Mouse (Mus musculus) A20 (cell line): Measurements from ENCODE around the gene Calm1.
A peak's percentile ranks its signal among the peaks of the same experiment; 100 is the strongest.
"Not testable (repeated sequence)": the region's sequence is repeated elsewhere in the genome, so short reads cannot be mapped to it uniquely, and the experiment has no call there.

Experiments used
- DNase-seq: peaks from one replicate; pipeline ENCODE4 v3.0.0-alpha.2; 2011; ENCODE audit warnings: low read depth, low spot score

The Calm1 gene

DNA sequence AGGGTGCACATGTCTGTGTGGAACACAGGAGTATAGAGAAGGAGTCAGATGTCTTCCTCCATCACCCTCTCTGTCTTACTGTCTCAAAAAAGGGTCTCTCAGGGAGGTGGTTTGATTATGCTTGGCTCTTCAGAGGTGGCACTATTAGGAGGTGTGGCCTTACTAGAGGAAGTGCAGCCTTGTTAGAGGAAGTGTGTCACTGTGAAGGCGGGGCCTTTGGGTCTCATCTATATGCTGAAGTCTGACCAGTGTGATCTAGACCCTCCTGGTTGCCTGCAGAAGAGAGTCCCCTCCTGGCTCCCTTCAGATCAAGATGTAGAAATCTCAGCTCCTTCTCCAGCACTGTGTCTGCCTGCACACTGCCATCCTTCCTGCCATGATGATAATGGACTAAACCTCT, 5.1 kb upstream of the Calm1 start:
- DNase-seq = peak; percentile 63

GRCm38 (mm10) chr12:100196786-100197185, 2.4 kb upstream of the Calm1 start:
- DNase-seq = no peak

DNA sequence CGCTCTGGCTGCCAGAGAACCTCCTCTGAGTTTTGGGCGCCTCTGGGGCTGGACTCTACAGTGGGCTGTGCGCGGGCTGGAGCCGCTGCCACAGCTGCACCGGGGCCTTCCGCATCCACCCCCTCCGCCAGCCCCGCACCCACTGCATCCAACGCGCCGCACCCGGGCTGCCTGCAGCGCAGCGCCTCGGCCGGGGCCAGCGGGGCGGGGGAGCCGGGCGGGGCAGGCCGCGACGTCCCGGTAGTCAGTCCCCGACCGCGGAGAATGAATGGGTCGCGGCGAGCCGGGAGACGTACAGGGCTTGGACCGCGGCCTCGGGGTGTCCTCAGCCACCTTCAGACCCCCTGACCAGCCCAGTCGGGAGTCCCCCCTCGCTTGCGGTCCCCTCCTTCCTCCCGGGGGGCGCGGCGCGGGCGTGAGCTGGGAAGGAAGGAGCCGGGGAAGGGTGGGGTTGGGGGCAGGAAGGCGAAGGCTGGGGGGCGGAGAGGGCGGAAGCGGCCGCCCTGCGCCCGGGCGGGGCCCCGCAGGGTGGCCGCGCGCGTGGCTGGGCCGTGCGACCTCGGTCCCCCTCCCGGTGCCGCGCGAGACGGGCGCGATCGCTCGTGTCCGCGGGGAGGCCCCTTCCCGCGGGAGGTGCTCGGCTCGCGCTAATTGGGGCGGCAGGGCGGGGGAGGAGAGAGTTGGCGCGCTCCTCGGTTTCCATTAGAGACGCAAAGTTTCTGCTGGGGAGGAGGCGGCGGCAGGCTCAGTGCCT, 833 bp downstream of the Calm1 start:
- DNase-seq = peak; percentile 83

DNA sequence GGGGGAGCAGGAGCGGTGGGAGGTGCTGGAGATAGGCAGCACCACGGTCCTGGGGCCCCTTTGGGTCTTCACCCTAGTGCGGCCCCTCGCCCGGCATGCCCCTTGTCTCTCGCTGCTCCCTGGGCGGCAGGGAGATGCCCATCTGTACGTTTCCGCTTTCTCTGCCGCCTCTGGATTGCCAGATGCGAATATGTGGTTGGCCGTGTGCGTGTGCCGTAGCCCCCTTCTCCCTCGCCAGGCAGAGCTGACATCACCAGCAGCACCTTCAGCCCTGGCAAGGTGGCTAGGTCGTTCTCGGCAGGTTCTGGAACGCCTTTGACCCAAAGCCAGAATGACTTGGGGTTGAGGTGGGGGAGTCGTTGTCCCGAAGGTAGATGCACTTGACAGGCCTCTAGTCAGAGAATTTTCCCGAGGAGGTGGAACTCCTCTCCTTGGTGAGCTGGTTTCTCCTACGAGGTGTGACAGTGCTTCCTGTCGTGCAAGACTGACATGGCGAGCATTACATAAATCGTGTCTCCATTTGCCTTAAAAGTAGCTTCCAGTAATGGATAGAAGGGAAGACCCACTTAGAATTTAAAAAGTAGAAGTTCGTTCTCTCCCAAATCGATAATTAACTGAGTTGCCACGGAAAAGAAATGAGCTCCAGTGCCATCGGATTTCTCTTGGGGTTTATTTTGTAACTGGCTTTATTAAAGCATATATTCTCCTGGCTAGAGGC, 1.6 kb downstream of the Calm1 start:
- peak; percentile 83 for DNase-seq

GRCm38 (mm10) chr12:100201363-100201711, 2.1 kb downstream of the Calm1 start:
- peak; percentile 61 for DNase-seq

DNA sequence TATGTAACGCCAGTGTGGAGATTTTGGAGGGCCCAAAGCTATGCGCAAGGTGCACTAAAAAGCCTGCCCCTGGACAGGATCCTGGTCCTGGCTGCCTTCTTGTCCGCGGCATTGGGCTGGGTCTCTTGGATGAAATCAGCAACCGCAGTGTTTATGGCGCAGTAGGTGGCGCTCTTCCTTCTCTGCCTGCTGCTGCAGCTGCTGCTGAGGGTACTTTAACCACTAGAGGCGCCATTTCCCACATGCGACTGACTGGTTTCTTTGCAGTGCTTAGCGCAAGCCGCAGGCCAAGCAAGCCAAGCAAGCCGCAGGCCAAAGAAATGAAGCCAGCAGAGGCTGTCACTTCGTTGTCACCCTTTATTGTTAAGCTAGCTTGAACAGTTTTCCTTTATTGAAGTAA, 2.6 kb downstream of the Calm1 start:
- peak; percentile 96 for DNase-seq

GRCm38 (mm10) chr12:100203759-100204158, 4.5 kb downstream of the Calm1 start:
- DNase-seq = no peak

DNA sequence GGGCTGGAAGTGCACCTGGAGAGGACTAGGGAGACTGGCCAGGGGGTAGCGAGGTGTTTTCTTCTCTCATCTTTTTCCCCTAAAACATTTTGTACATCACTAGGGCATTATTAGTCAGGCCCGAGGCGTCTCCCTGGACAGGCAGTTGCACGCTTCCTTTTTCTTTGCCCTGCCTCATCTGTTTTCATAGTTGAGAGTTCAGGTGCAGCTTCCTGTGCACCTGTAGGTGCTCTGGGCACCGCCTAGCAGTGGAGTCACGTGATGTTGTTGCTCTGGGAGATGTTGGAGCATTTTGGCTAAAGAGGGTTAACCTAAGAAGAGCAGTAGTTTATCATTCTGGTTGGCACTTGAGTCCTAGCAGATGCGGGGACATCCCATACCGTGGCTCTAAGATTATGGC, 5.9 kb downstream of the Calm1 start:
- DNase-seq = peak; percentile 87

- DNase-seq = no peak
Measured at GRCm38 (mm10) chr12:100206521-100206920, 7.3 kb downstream of the Calm1 start.

DNA sequence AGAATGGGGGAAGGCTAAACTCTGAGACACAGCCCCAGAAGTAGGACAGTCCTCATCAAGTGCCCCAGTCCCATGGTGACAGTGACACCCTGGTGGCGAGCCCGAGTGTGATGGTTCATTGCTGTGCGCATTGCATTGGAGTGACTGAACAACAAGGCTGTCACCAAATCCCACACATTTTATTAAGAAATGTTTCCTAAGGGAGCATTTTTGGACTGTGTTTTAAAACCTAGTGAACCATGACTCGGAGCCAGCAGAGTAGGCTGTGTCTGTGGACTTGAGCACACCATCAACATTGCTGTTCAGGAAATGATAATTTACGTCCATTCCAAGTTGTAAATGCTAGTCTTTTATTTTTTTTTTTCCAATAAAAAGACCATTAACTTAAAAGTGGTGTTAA, 7.7 kb downstream of the Calm1 start:
- DNase-seq = no peak

DNA sequence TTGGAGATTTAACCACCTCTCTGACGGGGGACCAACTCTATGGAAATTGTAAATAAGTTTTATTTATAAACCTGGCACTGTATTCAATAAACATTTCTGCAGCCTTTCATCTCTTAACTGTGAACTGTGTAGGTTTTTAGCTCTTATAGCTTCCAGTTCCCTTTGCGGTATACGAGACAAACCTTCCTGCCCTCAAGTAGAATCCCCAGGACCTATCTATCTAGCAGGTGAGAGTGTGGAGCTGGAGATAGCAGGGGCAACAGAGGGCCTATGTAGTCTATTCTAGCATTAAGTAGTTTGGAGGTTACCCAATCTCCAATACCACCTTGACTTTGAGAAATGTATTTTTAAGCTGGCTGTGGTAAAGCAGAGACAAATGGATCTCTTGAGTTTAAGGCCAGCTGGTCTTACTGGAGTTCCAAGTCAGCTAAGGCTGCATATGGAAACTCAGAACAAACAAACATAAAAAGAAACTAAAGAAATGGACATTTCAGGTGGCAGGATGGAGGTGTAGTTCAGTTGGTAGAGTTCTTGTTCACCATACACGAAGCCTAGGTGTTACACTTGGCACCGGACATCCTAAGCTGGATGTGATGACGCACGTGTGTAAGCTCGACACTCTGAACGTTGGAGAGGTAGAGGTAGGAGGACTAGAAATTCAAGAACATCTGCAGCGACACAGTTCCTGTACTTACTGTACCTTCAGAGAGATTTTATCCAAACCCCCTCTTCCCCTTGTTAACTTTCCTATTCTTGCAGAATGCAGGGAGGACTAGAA, 10.7 kb downstream of the Calm1 start:
- DNase-seq = peak; percentile 32

GRCm38 (mm10) chr12:100210973-100211372, 11.7 kb downstream of the Calm1 start:
- peak; percentile 77 for DNase-seq

GRCm38 (mm10) chr12:100211453-100212185, 12.4 kb downstream of the Calm1 start:
- no peak for DNase-seq

GRCm38 (mm10) chr12:100212397-100212796, 13.2 kb downstream of the Calm1 start:
- DNase-seq = peak; percentile 84

GRCm38 (mm10) chr12:100213162-100213561, 13.9 kb downstream of the Calm1 start:
- no peak for DNase-seq

GRCm38 (mm10) chr12:100214156-100214555, 14.9 kb downstream of the Calm1 start:
- DNase-seq = no peak

GRCm38 (mm10) chr12:100214738-100215137, 15.5 kb downstream of the Calm1 start:
- DNase-seq = no peak

- DNase-seq = not testable (repeated sequence)
Measured at GRCm38 (mm10) chr12:100217087-100217486, 17.9 kb downstream of the Calm1 start.

DNA sequence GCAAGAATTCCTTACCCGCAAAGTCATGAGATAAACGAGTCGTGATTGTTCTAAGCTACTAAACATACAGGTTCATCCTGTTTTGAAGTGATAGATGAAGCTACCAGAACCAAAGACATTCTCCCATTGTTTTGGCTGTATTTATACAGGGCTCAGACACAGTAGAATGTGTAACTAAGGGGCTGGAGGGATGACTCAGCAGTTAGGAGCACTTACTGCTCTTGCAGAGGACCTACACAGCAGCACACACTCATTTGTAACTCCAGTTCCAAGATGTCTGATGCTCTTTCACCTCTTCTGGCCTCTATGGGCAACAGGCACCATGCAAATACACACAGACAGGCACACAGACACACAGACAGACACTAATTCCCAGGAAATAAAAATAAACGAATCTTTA, 20.8 kb downstream of the Calm1 start:
- DNase-seq = no peak

GRCm38 (mm10) chr12:100221608-100222321, 22.5 kb downstream of the Calm1 start:
- no peak for DNase-seq
